Mouse (Mus musculus) testis, adult 2 months (tissue): Measurements from ENCODE around the gene Gas2l1. TPM values are rescaled to one million over a fixed set of nuclear protein-coding genes. Genes with fewer than 3 reads are reported as not detected.

Experiments used
- H3K27ac ChIP-seq: fragments of 200-500 bp; 2 replicates; pipeline ENCODE4 v1.5.1; 2012; ENCODE audit warnings: low read depth, low read length; ENCODE audit not compliant: control insufficient read depth, insufficient read depth
- H3K27me3 ChIP-seq: fragments of 200-500 bp; 2 replicates; pipeline ENCODE4 v1.6.1; 2012; ENCODE audit warnings: mild to moderate bottlenecking, low read length, moderate library complexity; ENCODE audit not compliant: control insufficient read depth, insufficient read depth
- H3K36me3 ChIP-seq: fragments of 200-500 bp; 2 replicates; pipeline ENCODE4 v1.6.1; 2012; ENCODE audit warnings: mild to moderate bottlenecking, low read length; ENCODE audit not compliant: control insufficient read depth, insufficient read depth
- H3K4me1 ChIP-seq: fragments of 200-500 bp; 2 replicates; pipeline ENCODE4 v1.6.1; 2012; ENCODE audit warnings: low read length; ENCODE audit not compliant: control insufficient read depth, insufficient read depth
- H3K4me3 ChIP-seq: fragments of 200-500 bp; 2 replicates; pipeline ENCODE4 v1.5.1; 2012; ENCODE audit warnings: low read depth, mild to moderate bottlenecking, low read length, moderate library complexity, mixed read lengths; ENCODE audit not compliant: control insufficient read depth
- CTCF ChIP-seq: fragments of 200-500 bp; IDR thresholded peaks from 2 replicates; pipeline ENCODE4 v1.5.1; 2012; ENCODE audit warnings: low read depth, mild to moderate bottlenecking, inconsistent platforms, low read length, moderate library complexity; ENCODE audit not compliant: control insufficient read depth, insufficient read depth, insufficient replicate concordance
- POLR2A ChIP-seq: fragments of 200-500 bp; IDR thresholded peaks from 2 replicates; pipeline ENCODE4 v1.6.1; 2012; ENCODE audit warnings: low read depth, mild to moderate bottlenecking, inconsistent platforms, low read length, moderate library complexity; ENCODE audit not compliant: control insufficient read depth
- polyA plus RNA-seq: library from polyadenylated mRNA; depleted of rRNA; stranded (reverse); fragments of >200 nt; gene quantifications from 2 replicates; pipeline ENCODE4 v1.2.3, GENCODE M21; 2012; rRNA removed

The Gas2l1 gene
- polyA plus RNA-seq, 1 experiment, result 116 TPM

- peaks cover 2% of the 10 kb centered on the region; the same call in 1 of the 2 replicates for H3K36me3 ChIP-seq
- peaks cover 2% of the 10 kb centered on the region; the same call in 1 of the 2 replicates for H3K4me1 ChIP-seq
- H3K4me3 ChIP-seq, result no peak overlapping the region
- no peaks in the 10 kb centered on the region for H3K27me3 ChIP-seq
- TF ChIP-seq CTCF, result no peak
- TF ChIP-seq POLR2A, result no peak
- no peak overlapping the region for H3K27ac ChIP-seq
Measured at GRCm38 (mm10) chr11:5011480-5011879, 53.6 kb downstream of the Gas2l1 start.

- TF ChIP-seq POLR2A (no peak), CTCF (no peak)
- Histone ChIP-seq H3K27ac (no peak overlapping the region), H3K4me1 (peaks cover 2% of the 10 kb centered on the region; the same call in 1 of the 2 replicates), H3K27me3 (no peaks in the 10 kb centered on the region), H3K4me3 (no peak overlapping the region), H3K36me3 (peaks cover 2% of the 10 kb centered on the region; the same call in 1 of the 2 replicates)
Measured at GRCm38 (mm10) chr11:5010205-5010604, 54.9 kb downstream of the Gas2l1 start.

- H3K27me3 ChIP-seq, result no peaks in the 10 kb centered on the region
- peaks cover 1% of the 10 kb centered on the region; the same call in 1 of the 2 replicates for H3K36me3 ChIP-seq
Measured at GRCm38 (mm10) chr11:5009354-5010074, 55.6 kb downstream of the Gas2l1 start.

GRCm38 (mm10) chr11:5008867-5009266, 56.3 kb downstream of the Gas2l1 start:
- Histone ChIP-seq H3K27me3 (no peaks in the 10 kb centered on the region), H3K27ac (no peak overlapping the region), H3K4me1 (peaks cover 2% of the 10 kb centered on the region; the same call in 1 of the 2 replicates), H3K4me3 (no peak overlapping the region), H3K36me3 (no peaks in the 10 kb centered on the region)
- TF ChIP-seq POLR2A (no peak), CTCF (no peak)

More at GRCm38 (mm10) chr11:5009354-5010074, 55.6 kb downstream of the Gas2l1 start:
- TF ChIP-seq CTCF (no peak), POLR2A (no peak)
- Histone ChIP-seq H3K27ac (no peak overlapping the region), H3K4me3 (no peak overlapping the region), H3K4me1 (peaks cover 2% of the 10 kb centered on the region; the same call in 1 of the 2 replicates)

- Histone ChIP-seq H3K27ac (no peak overlapping the region), H3K4me1 (peaks cover 2% of the 10 kb centered on the region; the same call in 1 of the 2 replicates), H3K27me3 (no peaks in the 10 kb centered on the region), H3K4me3 (no peak overlapping the region), H3K36me3 (no peaks in the 10 kb centered on the region)
- TF ChIP-seq POLR2A (no peak), CTCF (no peak)
Measured at GRCm38 (mm10) chr11:5007186-5007585, 57.9 kb downstream of the Gas2l1 start.

GRCm38 (mm10) chr11:5005528-5005927, 59.6 kb downstream of the Gas2l1 start:
- Histone ChIP-seq H3K4me3 (no peak overlapping the region), H3K27ac (no peak overlapping the region), H3K36me3 (no peaks in the 10 kb centered on the region; the same call in 1 of the 2 replicates), H3K4me1 (peaks cover 2% of the 10 kb centered on the region; the same call in 1 of the 2 replicates), H3K27me3 (no peaks in the 10 kb centered on the region)
- no peak for TF ChIP-seq POLR2A
- TF ChIP-seq CTCF, result no peak

Other genes starting within 250 kb of the Gas2l1 start
- 90.2 and 92.5 TPM in 2 replicates for gene Nf2, start 215.8 kb downstream of the Gas2l1 start, polyA plus RNA-seq
- 2.7 and 3.7 TPM in 2 replicates for gene Nipsnap1, start 191.4 kb downstream of the Gas2l1 start, polyA plus RNA-seq
- gene Thoc5, start 170.0 kb downstream of the Gas2l1 start, polyA plus RNA-seq, result 69.3 and 75.4 TPM in 2 replicates
- gene Nefh, start 117.3 kb downstream of the Gas2l1 start, polyA plus RNA-seq, result 0.94 and 1.0 TPM in 2 replicates
- gene Ap1b1, start 78.5 kb downstream of the Gas2l1 start, polyA plus RNA-seq, result 27.7 and 33.3 TPM in 2 replicates
- 2.5 and 3.9 TPM in 2 replicates for gene Rasl10a, start 7.2 kb downstream of the Gas2l1 start, polyA plus RNA-seq
- gene Rhbdd3, start 33.6 kb upstream of the Gas2l1 start, polyA plus RNA-seq, result 232 and 237 TPM in 2 replicates
- gene Ewsr1, start 33.9 kb upstream of the Gas2l1 start, polyA plus RNA-seq, result 433 and 510 TPM in 2 replicates
- gene Emid1, start 86.9 kb upstream of the Gas2l1 start, polyA plus RNA-seq, result 4.0 and 5.2 TPM in 2 replicates
- gene Kremen1, start 196.2 kb upstream of the Gas2l1 start, polyA plus RNA-seq, result 13.5 and 15.4 TPM in 2 replicates